Mouse (Mus musculus) neural tube, embryonic 13.5 days (tissue): ENCODE measurements around the gene Ehd2. TPM values are rescaled to one million over a fixed set of nuclear protein-coding genes. Genes with fewer than 3 reads are reported as not detected.

Experiments
- ATAC-seq: fragments of 200-750 bp; cut with Nextera tagmentation; 2 replicates; pipeline ENCODE4 v1.8.0; 2017; ENCODE audit warnings: low read depth, mild to moderate bottlenecking, moderate TSS enrichment, moderate library complexity
- H3K27ac ChIP-seq: fragments of 300-500 bp; sonication (generic); replicated peaks from 2 replicates; pipeline ENCODE4 v1.5.1; 2015; ENCODE audit warnings: moderate library complexity, mild to moderate bottlenecking, inconsistent platforms
- H3K27me3 ChIP-seq: fragments of 300-500 bp; sonication (generic); 2 replicates; pipeline ENCODE4 v1.6.1; 2015; ENCODE audit warnings: mild to moderate bottlenecking, inconsistent platforms
- H3K36me3 ChIP-seq: fragments of 300-500 bp; sonication (generic); 2 replicates; pipeline ENCODE4 v1.6.1; 2015; ENCODE audit warnings: mild to moderate bottlenecking, inconsistent platforms
- H3K4me1 ChIP-seq: fragments of 300-500 bp; sonication (generic); replicated peaks from 2 replicates; pipeline ENCODE4 v1.6.1; 2015; ENCODE audit warnings: inconsistent platforms
- H3K4me2 ChIP-seq: fragments of 300-500 bp; sonication (generic); 2 replicates; pipeline ENCODE4 v1.6.1; 2015; ENCODE audit warnings: inconsistent platforms, mild to moderate bottlenecking, moderate library complexity
- H3K4me3 ChIP-seq: fragments of 300-500 bp; sonication (generic); 2 replicates; pipeline ENCODE4 v1.5.1; 2015; ENCODE audit warnings: mild to moderate bottlenecking, inconsistent platforms
- H3K9ac ChIP-seq: fragments of 300-500 bp; sonication (generic); 2 replicates; pipeline ENCODE4 v1.6.1; 2015; ENCODE audit warnings: moderate library complexity, mild to moderate bottlenecking, inconsistent platforms
- H3K9me3 ChIP-seq: fragments of 300-500 bp; sonication (generic); 2 replicates; pipeline ENCODE4 v1.6.1; 2016; ENCODE audit warnings: inconsistent platforms
- WGBS: fragments of 180-500 bp; shearing (Covaris S2); methylation state at CpG from one replicate; pipeline ENCODE4 v1.1.7; 2015; 5-methylcytosine and 5-hydroxymethylcytosine counted together
- polyA plus RNA-seq: library from polyadenylated mRNA; unstranded; fragments of >200 nt; fragmentation: Nextera tagmentation; extraction: Ambion mirVana; gene quantifications from 2 replicates; pipeline ENCODE4 v1.2.1, GENCODE M21; 2015

Gene Ehd2
- polyA plus RNA-seq, 1 experiment from 2014 or later, result 9.3 TPM

- Histone ChIP-seq H3K36me3 (peaks cover 17% of the 10 kb centered on the region), H3K27me3 (no peaks in the 10 kb centered on the region), H3K27ac (no peak overlapping the region), H3K4me2 (no peak overlapping the region), H3K4me3 (no peak overlapping the region), H3K9me3 (no peaks in the 10 kb centered on the region), H3K9ac (no peak overlapping the region), H3K4me1 (peaks cover 4% of the 10 kb centered on the region)
- 89% methylated on average over 5 of the region's 5 CpGs for WGBS
- ATAC-seq, result no peak
Observed at GRCm38 (mm10) chr7:16002171-16002570, 34.8 kb upstream of the Ehd2 start.

- H3K27me3 ChIP-seq, result no peaks in the 10 kb centered on the region
- no peak overlapping the region for H3K4me2 ChIP-seq
- H3K4me3 ChIP-seq, result no peak overlapping the region
- ATAC-seq, result no peak
- H3K9me3 ChIP-seq, result no peaks in the 10 kb centered on the region
- WGBS, result 89% methylated on average over 1 of the region's 1 CpGs
- no peak overlapping the region for H3K9ac ChIP-seq
- H3K4me1 ChIP-seq, result peaks cover 4% of the 10 kb centered on the region
- no peak overlapping the region for H3K27ac ChIP-seq
- peaks cover 22% of the 10 kb centered on the region for H3K36me3 ChIP-seq
Observed at GRCm38 (mm10) chr7:16001691-16002090, 34.3 kb upstream of the Ehd2 start.

GRCm38 (mm10) chr7:15993789-15994188 lies 26.4 kb upstream of the Ehd2 start:
- Histone ChIP-seq H3K27me3 (no peaks in the 10 kb centered on the region), H3K4me3 (no peak overlapping the region), H3K27ac (no peak overlapping the region), H3K36me3 (peaks cover 80% of the 10 kb centered on the region), H3K4me2 (no peak overlapping the region), H3K9ac (no peak overlapping the region), H3K9me3 (no peaks in the 10 kb centered on the region), H3K4me1 (no peaks in the 10 kb centered on the region)
- ATAC-seq, result no peak
- 93% methylated on average over 4 of the region's 4 CpGs for WGBS

- H3K36me3 ChIP-seq, result peaks cover 85% of the 10 kb centered on the region
- no peak overlapping the region for H3K4me2 ChIP-seq
Observed at GRCm38 (mm10) chr7:15993152-15993551, 25.8 kb upstream of the Ehd2 start.

GRCm38 (mm10) chr7:15991764-15992163 lies 24.4 kb upstream of the Ehd2 start:
- Histone ChIP-seq H3K4me3 (no peak overlapping the region), H3K36me3 (peaks cover 85% of the 10 kb centered on the region), H3K27me3 (no peaks in the 10 kb centered on the region), H3K9ac (no peak overlapping the region), H3K4me1 (no peaks in the 10 kb centered on the region), H3K4me2 (no peak overlapping the region), H3K27ac (no peak overlapping the region), H3K9me3 (no peaks in the 10 kb centered on the region)
- 94% methylated on average over 3 of the region's 3 CpGs for whole genome bisulfite sequencing
- no peak for ATAC-seq

More at GRCm38 (mm10) chr7:15993152-15993551, 25.8 kb upstream of the Ehd2 start:
- Histone ChIP-seq H3K27ac (no peak overlapping the region), H3K4me3 (no peak overlapping the region), H3K27me3 (no peaks in the 10 kb centered on the region), H3K9me3 (no peaks in the 10 kb centered on the region), H3K4me1 (no peaks in the 10 kb centered on the region), H3K9ac (no peak overlapping the region)
- WGBS, result 96% methylated on average over 3 of the region's 3 CpGs
- ATAC-seq, result no peak

- Histone ChIP-seq H3K4me2 (no peak overlapping the region), H3K9me3 (no peaks in the 10 kb centered on the region), H3K27ac (no peak overlapping the region), H3K27me3 (no peaks in the 10 kb centered on the region), H3K4me1 (no peaks in the 10 kb centered on the region), H3K9ac (no peak overlapping the region), H3K36me3 (peaks cover 72% of the 10 kb centered on the region), H3K4me3 (no peak overlapping the region)
- 97% methylated on average over 16 of the region's 16 CpGs for WGBS
- no peak for ATAC-seq
Observed at GRCm38 (mm10) chr7:15987661-15988356, 20.4 kb upstream of the Ehd2 start.

GRCm38 (mm10) chr7:15982729-15983407 lies 15.5 kb upstream of the Ehd2 start:
- WGBS, result 43% methylated on average over 4 of the region's 4 CpGs
- Histone ChIP-seq H3K9ac (no peak overlapping the region), H3K4me2 (no peak overlapping the region), H3K36me3 (peaks cover 68% of the 10 kb centered on the region), H3K4me1 (no peaks in the 10 kb centered on the region), H3K27me3 (no peaks in the 10 kb centered on the region), H3K4me3 (no peak overlapping the region), H3K27ac (no peak overlapping the region), H3K9me3 (no peaks in the 10 kb centered on the region)
- no peak for ATAC-seq

GRCm38 (mm10) chr7:15981538-15981937 lies 14.2 kb upstream of the Ehd2 start:
- H3K4me1 ChIP-seq, result no peaks in the 10 kb centered on the region
- no peak overlapping the region for H3K4me2 ChIP-seq
- no peak for ATAC-seq
- H3K36me3 ChIP-seq, result peaks cover 68% of the 10 kb centered on the region
- H3K4me3 ChIP-seq, result no peak overlapping the region
- H3K9ac ChIP-seq, result no peak overlapping the region
- H3K27me3 ChIP-seq, result no peaks in the 10 kb centered on the region
- no peaks in the 10 kb centered on the region for H3K9me3 ChIP-seq
- WGBS, result 90% methylated on average over 4 of the region's 4 CpGs
- no peak overlapping the region for H3K27ac ChIP-seq

GRCm38 (mm10) chr7:15980246-15980645 lies 12.9 kb upstream of the Ehd2 start:
- H3K36me3 ChIP-seq, result peaks cover 66% of the 10 kb centered on the region

GRCm38 (mm10) chr7:15975904-15976303 lies 8.5 kb upstream of the Ehd2 start:
- Histone ChIP-seq H3K9ac (no peak overlapping the region), H3K4me1 (no peaks in the 10 kb centered on the region), H3K36me3 (peaks cover 91% of the 10 kb centered on the region), H3K4me3 (no peak overlapping the region), H3K9me3 (no peaks in the 10 kb centered on the region), H3K27me3 (no peaks in the 10 kb centered on the region), H3K27ac (no peak overlapping the region), H3K4me2 (no peak overlapping the region)
- 84% methylated on average over 4 of the region's 4 CpGs for WGBS
- ATAC-seq, result no peak

More at GRCm38 (mm10) chr7:15980246-15980645, 12.9 kb upstream of the Ehd2 start:
- Histone ChIP-seq H3K9ac (no peak overlapping the region), H3K27me3 (no peaks in the 10 kb centered on the region), H3K9me3 (no peaks in the 10 kb centered on the region), H3K27ac (no peak overlapping the region), H3K4me3 (no peak overlapping the region), H3K4me1 (no peaks in the 10 kb centered on the region), H3K4me2 (no peak overlapping the region)
- ATAC-seq, result no peak
- 88% methylated on average over 8 of the region's 8 CpGs for WGBS

- H3K36me3 ChIP-seq, result peaks cover 91% of the 10 kb centered on the region
- no peaks in the 10 kb centered on the region for H3K9me3 ChIP-seq
- no peak for ATAC-seq
- no peaks in the 10 kb centered on the region for H3K4me1 ChIP-seq
- H3K9ac ChIP-seq, result no peak overlapping the region
- H3K4me3 ChIP-seq, result no peak overlapping the region
- no peaks in the 10 kb centered on the region for H3K27me3 ChIP-seq
- WGBS, result 95% methylated on average over 10 of the region's 10 CpGs
- no peak overlapping the region for H3K27ac ChIP-seq
- no peak overlapping the region for H3K4me2 ChIP-seq
Observed at GRCm38 (mm10) chr7:15975451-15975850, 8.1 kb upstream of the Ehd2 start.

- Histone ChIP-seq H3K4me1 (no peaks in the 10 kb centered on the region), H3K4me2 (no peak overlapping the region), H3K9me3 (no peaks in the 10 kb centered on the region), H3K27me3 (no peaks in the 10 kb centered on the region), H3K27ac (no peak overlapping the region), H3K9ac (no peak overlapping the region), H3K36me3 (peaks cover 93% of the 10 kb centered on the region), H3K4me3 (no peak overlapping the region)
- 63% methylated on average over 5 of the region's 5 CpGs for WGBS
- ATAC-seq, result no peak
Observed at GRCm38 (mm10) chr7:15974712-15975111, 7.3 kb upstream of the Ehd2 start.
